Mouse (Mus musculus): ENCODE measurements around the gene Smarcd3.
A peak's percentile ranks its signal among the peaks of the same experiment; 100 is the strongest.

Gene Smarcd3

DNA sequence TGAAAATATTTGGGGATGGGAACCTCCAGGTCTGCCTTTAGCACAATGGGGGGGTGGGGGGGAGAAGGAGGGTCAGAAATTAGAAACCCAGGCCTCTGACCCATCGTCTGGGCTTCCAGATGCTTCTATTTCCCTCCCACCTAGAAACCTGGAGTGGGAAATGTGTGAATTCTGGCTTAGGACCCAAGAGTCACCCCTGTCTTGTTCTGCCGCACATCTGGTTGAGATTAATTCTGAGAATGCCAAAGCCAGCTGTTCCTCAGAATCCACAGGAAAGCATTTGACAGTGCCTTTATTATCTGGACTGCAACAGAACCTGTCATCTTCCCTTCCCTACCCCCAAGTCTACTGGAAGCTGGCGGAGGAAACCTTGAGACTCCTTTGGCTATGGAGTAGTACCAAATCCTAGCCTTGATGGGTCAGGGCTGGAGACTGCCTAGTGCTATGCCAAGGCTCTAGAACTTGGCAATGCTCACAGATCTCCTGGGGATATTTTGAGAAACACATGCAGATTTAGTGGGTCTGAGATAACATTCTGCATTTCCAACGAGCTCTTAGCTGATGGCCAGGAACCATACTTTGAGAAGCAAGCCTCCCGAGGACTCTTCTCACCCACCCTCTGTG is 70.5 kb downstream of the Smarcd3 start:
- no peak for DNase-seq

DNA sequence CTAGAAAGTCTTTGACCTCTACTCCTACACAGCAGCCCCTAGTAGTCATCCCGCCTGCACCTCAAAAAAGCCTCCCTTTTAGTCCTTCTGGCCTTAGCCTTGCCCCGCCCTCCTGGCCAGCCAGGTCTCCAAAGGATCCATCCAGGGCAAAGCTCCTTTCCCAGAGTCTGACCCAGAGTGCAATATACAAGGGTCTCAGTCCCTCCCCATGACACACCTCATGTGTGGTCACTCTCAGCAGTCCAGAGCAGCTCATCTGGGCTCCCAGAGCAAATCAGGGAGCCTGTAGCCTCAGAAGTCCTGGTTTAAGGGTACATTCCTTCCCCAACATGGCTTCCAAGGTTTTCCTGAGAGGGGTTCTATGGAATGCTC is 72.9 kb downstream of the Smarcd3 start:
- no peak for DNase-seq

DNA sequence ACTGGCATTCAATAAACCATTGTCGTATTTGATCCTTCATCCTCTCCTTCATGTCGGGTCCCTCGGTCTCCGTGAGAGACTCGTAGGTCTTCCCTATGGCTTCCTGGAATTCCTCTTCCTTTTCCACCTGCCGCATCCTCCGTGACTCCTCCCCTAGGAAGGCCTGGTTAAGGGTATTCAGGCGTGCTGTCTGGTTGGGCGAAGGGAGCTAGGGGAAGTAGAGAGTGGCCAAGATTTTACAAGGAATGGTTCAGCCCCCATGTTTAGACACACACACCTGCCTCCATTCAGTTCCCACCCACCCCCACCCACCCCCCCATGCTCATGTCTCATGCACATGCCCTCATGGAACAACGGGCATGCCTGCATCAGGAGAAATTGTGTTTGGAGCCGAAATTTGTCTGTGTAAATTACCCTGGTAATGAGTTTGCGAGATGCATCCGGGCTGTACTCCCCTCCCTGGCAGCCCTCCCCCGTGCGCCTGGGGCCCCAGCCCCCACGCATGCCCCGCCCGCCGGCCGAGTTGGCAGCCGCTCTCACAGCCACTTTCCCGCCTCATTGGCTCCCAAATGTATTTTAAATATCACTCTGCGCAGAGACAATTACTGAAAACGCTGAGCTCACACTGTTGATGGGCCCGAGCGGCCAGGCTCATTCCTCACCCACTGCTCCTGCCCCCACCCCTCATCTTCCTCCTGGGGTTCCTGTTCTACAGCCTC is 73.5 kb downstream of the Smarcd3 start:
- peak; percentile 70 for DNase-seq

DNA sequence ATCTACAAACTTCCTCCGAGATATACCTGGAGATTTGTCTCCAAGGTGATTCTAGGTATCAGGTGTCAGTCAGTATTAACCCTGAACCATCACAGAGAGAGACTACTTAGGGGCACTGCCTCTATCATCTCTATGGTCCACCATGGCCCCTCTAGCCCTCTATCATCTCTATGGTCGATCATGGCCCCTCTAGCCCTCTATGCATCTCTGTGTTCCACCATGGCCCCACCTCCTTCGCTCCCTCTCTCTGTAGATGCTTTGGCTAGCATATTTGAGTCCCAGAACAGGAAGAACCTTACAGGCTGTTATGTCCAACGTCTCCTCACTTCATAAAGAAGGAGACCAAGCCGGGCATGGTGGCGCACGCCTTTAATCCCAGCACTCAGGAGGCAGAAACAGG is 81.6 kb downstream of the Smarcd3 start:
- DNase-seq: no peak

DNA sequence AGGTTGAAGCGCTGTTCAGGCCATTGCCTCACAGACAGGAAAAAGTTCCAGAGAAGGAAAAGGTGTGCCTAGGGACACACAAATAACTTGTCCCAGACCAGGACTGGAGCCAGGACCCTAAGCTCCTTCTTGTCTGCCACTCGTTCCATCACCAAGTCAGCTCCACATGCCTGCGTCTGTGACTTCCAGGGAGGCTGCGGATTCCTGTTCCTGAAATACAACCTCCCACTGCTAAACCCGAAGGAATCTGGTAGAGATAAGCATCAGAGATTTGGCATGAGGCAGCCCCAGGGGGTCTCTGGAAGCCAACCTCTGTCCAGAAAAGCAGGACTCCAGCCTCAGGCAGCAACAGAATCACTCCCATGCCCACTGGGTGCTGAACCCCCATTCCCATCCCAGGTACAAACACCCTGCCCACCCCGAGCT is 83.1 kb downstream of the Smarcd3 start:
- DNase-seq: no peak

Measured in right cerebral cortex, postnatal 14 days (tissue).